Mouse (Mus musculus) heart, embryonic 15.5 days (tissue): ENCODE measurements around the gene Ugt1a5. TPM values are rescaled to one million over a fixed set of nuclear protein-coding genes. Genes with fewer than 3 reads are reported as not detected.

Experiments used
- ATAC-seq: fragments of 200-750 bp; cut with Nextera tagmentation; replicated peaks from 2 replicates; pipeline ENCODE4 v1.8.0; 2017; ENCODE audit warnings: low read depth, moderate TSS enrichment; ENCODE audit not compliant: insufficient number of reproducible peaks, insufficient read depth, low FRiP score
- H3K27ac ChIP-seq: fragments of 300-500 bp; sonication (generic); 2 replicates; pipeline ENCODE4 v1.5.1; 2015; ENCODE audit warnings: mild to moderate bottlenecking, inconsistent platforms
- H3K27me3 ChIP-seq: fragments of 300-500 bp; sonication (generic); 2 replicates; pipeline ENCODE4 v1.6.1; 2015; ENCODE audit warnings: inconsistent platforms
- H3K36me3 ChIP-seq: fragments of 300-500 bp; sonication (generic); 2 replicates; pipeline ENCODE4 v1.6.1; 2015; ENCODE audit warnings: mild to moderate bottlenecking, inconsistent platforms
- H3K4me1 ChIP-seq: fragments of 300-500 bp; sonication (generic); replicated peaks from 2 replicates; pipeline ENCODE4 v1.6.1; 2015; ENCODE audit warnings: inconsistent platforms
- H3K4me2 ChIP-seq: fragments of 300-500 bp; sonication (generic); 2 replicates; pipeline ENCODE4 v1.6.1; 2015; ENCODE audit warnings: inconsistent platforms, mild to moderate bottlenecking, moderate library complexity
- H3K4me3 ChIP-seq: fragments of 300-500 bp; sonication (generic); 2 replicates; pipeline ENCODE4 v1.5.1; 2015; ENCODE audit warnings: mild to moderate bottlenecking, inconsistent platforms
- H3K9ac ChIP-seq: fragments of 300-500 bp; sonication (generic); 2 replicates; pipeline ENCODE4 v1.6.1; 2015; ENCODE audit warnings: mild to moderate bottlenecking, inconsistent platforms
- H3K9me3 ChIP-seq: fragments of 300-500 bp; sonication (generic); replicated peaks from 2 replicates; pipeline ENCODE4 v1.6.1; 2016; ENCODE audit warnings: inconsistent platforms
- WGBS: fragments of 180-500 bp; shearing (Covaris S2); methylation state at CpG from one replicate; pipeline ENCODE4 v1.1.7; 2015; ENCODE audit warnings: mixed read lengths; 5-methylcytosine and 5-hydroxymethylcytosine counted together
- polyA plus RNA-seq: library from polyadenylated mRNA; unstranded; fragments of >200 nt; fragmentation: Nextera tagmentation; extraction: Ambion mirVana; gene quantifications from 2 replicates; pipeline ENCODE4 v1.2.1, GENCODE M21; 2015

The Ugt1a5 gene
- polyA plus RNA-seq, 1 experiment from 2014 or later, result not detected

- no peak for ATAC-seq
- 55% methylated on average over 4 of the region's 4 CpGs for WGBS
- H3K9me3 ChIP-seq, result peaks cover 69% of the 10 kb centered on the region
Measured at GRCm38 (mm10) chr1:88234248-88234610, 68.4 kb downstream of the Ugt1a5 start.

GRCm38 (mm10) chr1:88234646-88235045 is 68.8 kb downstream of the Ugt1a5 start:
- ATAC-seq, result no peak
- 40% methylated on average over 5 of the region's 5 CpGs for WGBS
- H3K9me3 ChIP-seq, result peaks cover 70% of the 10 kb centered on the region

More at GRCm38 (mm10) chr1:88234248-88234610, 68.4 kb downstream of the Ugt1a5 start:
- H3K36me3 ChIP-seq, result no peaks in the 10 kb centered on the region
- H3K27ac ChIP-seq, result no peak overlapping the region
- H3K4me3 ChIP-seq, result no peak overlapping the region
- H3K4me1 ChIP-seq, result no peaks in the 10 kb centered on the region
- no peak overlapping the region for H3K9ac ChIP-seq
- no peaks in the 10 kb centered on the region for H3K27me3 ChIP-seq
- H3K4me2 ChIP-seq, result no peak overlapping the region

GRCm38 (mm10) chr1:88235046-88235893 is 69.5 kb downstream of the Ugt1a5 start:
- no peak for ATAC-seq
- H3K9me3 ChIP-seq, result peaks cover 68% of the 10 kb centered on the region

More at GRCm38 (mm10) chr1:88234646-88235045, 68.8 kb downstream of the Ugt1a5 start:
- no peaks in the 10 kb centered on the region for H3K36me3 ChIP-seq
- H3K4me2 ChIP-seq, result no peak overlapping the region
- H3K27ac ChIP-seq, result no peak overlapping the region
- no peaks in the 10 kb centered on the region for H3K4me1 ChIP-seq
- no peak overlapping the region for H3K4me3 ChIP-seq
- no peak overlapping the region for H3K9ac ChIP-seq
- H3K27me3 ChIP-seq, result no peaks in the 10 kb centered on the region

GRCm38 (mm10) chr1:88235894-88236415 is 70.1 kb downstream of the Ugt1a5 start:
- WGBS, result 50% methylated on average over 4 of the region's 4 CpGs
- Histone ChIP-seq H3K9ac (no peak overlapping the region), H3K36me3 (no peaks in the 10 kb centered on the region), H3K27ac (no peak overlapping the region), H3K27me3 (no peaks in the 10 kb centered on the region), H3K4me1 (no peaks in the 10 kb centered on the region), H3K4me3 (no peak overlapping the region), H3K4me2 (no peak overlapping the region), H3K9me3 (peaks cover 74% of the 10 kb centered on the region)
- no peak for ATAC-seq

More at GRCm38 (mm10) chr1:88235046-88235893, 69.5 kb downstream of the Ugt1a5 start:
- no peak overlapping the region for H3K9ac ChIP-seq
- H3K4me3 ChIP-seq, result no peak overlapping the region
- no peak overlapping the region for H3K4me2 ChIP-seq
- H3K4me1 ChIP-seq, result no peaks in the 10 kb centered on the region
- 58% methylated on average over 11 of the region's 11 CpGs for WGBS
- H3K36me3 ChIP-seq, result no peaks in the 10 kb centered on the region
- no peak overlapping the region for H3K27ac ChIP-seq
- no peaks in the 10 kb centered on the region for H3K27me3 ChIP-seq

- ATAC-seq, result no peak
- Histone ChIP-seq H3K27me3 (no peaks in the 10 kb centered on the region), H3K4me1 (no peaks in the 10 kb centered on the region), H3K9ac (no peak overlapping the region), H3K27ac (no peak overlapping the region), H3K4me3 (no peak overlapping the region), H3K4me2 (no peak overlapping the region), H3K36me3 (no peaks in the 10 kb centered on the region), H3K9me3 (peaks cover 72% of the 10 kb centered on the region)
- 69% methylated on average over 5 of the region's 5 CpGs for WGBS
Measured at GRCm38 (mm10) chr1:88237311-88237710, 71.5 kb downstream of the Ugt1a5 start.

- Histone ChIP-seq H3K4me3 (no peak overlapping the region), H3K9ac (no peak overlapping the region), H3K9me3 (peaks cover 70% of the 10 kb centered on the region), H3K27me3 (no peaks in the 10 kb centered on the region), H3K4me2 (no peak overlapping the region), H3K4me1 (no peaks in the 10 kb centered on the region), H3K27ac (no peak overlapping the region), H3K36me3 (no peaks in the 10 kb centered on the region)
- 70% methylated on average over 6 of the region's 6 CpGs for WGBS
- no peak for ATAC-seq
Measured at GRCm38 (mm10) chr1:88238771-88239170, 73.0 kb downstream of the Ugt1a5 start.

GRCm38 (mm10) chr1:88240072-88240471 is 74.3 kb downstream of the Ugt1a5 start:
- Histone ChIP-seq H3K9ac (no peak overlapping the region), H3K36me3 (no peaks in the 10 kb centered on the region), H3K4me1 (no peaks in the 10 kb centered on the region), H3K27me3 (no peaks in the 10 kb centered on the region), H3K4me2 (no peak overlapping the region), H3K27ac (no peak overlapping the region), H3K4me3 (no peak overlapping the region), H3K9me3 (peaks cover 72% of the 10 kb centered on the region)
- WGBS, result 62% methylated on average over 5 of the region's 5 CpGs
- no peak for ATAC-seq

GRCm38 (mm10) chr1:88240579-88240978 is 74.8 kb downstream of the Ugt1a5 start:
- Histone ChIP-seq H3K4me2 (no peak overlapping the region), H3K27me3 (no peaks in the 10 kb centered on the region), H3K4me3 (no peak overlapping the region), H3K4me1 (no peaks in the 10 kb centered on the region), H3K36me3 (no peaks in the 10 kb centered on the region), H3K9ac (no peak overlapping the region), H3K9me3 (peaks cover 72% of the 10 kb centered on the region), H3K27ac (no peak overlapping the region)
- WGBS, result 62% methylated on average over 4 of the region's 4 CpGs
- ATAC-seq, result peak; percentile 0; the same call in 1 of the 2 replicates

GRCm38 (mm10) chr1:88243861-88244260 is 78.0 kb downstream of the Ugt1a5 start:
- no peak overlapping the region for H3K27ac ChIP-seq
- H3K4me1 ChIP-seq, result no peaks in the 10 kb centered on the region
- no peaks in the 10 kb centered on the region for H3K27me3 ChIP-seq
- WGBS, result 56% methylated on average over 5 of the region's 5 CpGs
- ATAC-seq, result no peak
- no peak overlapping the region for H3K4me2 ChIP-seq
- no peak overlapping the region for H3K9ac ChIP-seq
- H3K4me3 ChIP-seq, result no peak overlapping the region
- H3K36me3 ChIP-seq, result no peaks in the 10 kb centered on the region
- H3K9me3 ChIP-seq, result peaks cover 52% of the 10 kb centered on the region

- WGBS, result 71% methylated on average over 6 of the region's 6 CpGs
- Histone ChIP-seq H3K36me3 (no peaks in the 10 kb centered on the region), H3K9ac (no peak overlapping the region), H3K9me3 (peaks cover 55% of the 10 kb centered on the region), H3K4me1 (no peaks in the 10 kb centered on the region), H3K27me3 (no peaks in the 10 kb centered on the region), H3K4me2 (no peak overlapping the region), H3K27ac (no peak overlapping the region), H3K4me3 (no peak overlapping the region)
- ATAC-seq, result no peak
Measured at GRCm38 (mm10) chr1:88245881-88246280, 80.1 kb downstream of the Ugt1a5 start.

- peaks cover 58% of the 10 kb centered on the region for H3K9me3 ChIP-seq
- no peak overlapping the region for H3K4me3 ChIP-seq
Measured at GRCm38 (mm10) chr1:88246386-88246785, 80.6 kb downstream of the Ugt1a5 start.

GRCm38 (mm10) chr1:88247660-88248059 is 81.8 kb downstream of the Ugt1a5 start:
- no peak for ATAC-seq
- H3K9me3 ChIP-seq, result peaks cover 55% of the 10 kb centered on the region
- 49% methylated on average over 2 of the region's 2 CpGs for WGBS
- no peaks in the 10 kb centered on the region for H3K4me1 ChIP-seq
- no peak overlapping the region for H3K27ac ChIP-seq
- H3K36me3 ChIP-seq, result no peaks in the 10 kb centered on the region
- H3K9ac ChIP-seq, result no peak overlapping the region
- H3K4me2 ChIP-seq, result no peak overlapping the region
- H3K4me3 ChIP-seq, result no peak overlapping the region
- H3K27me3 ChIP-seq, result no peaks in the 10 kb centered on the region

More at GRCm38 (mm10) chr1:88246386-88246785, 80.6 kb downstream of the Ugt1a5 start:
- Histone ChIP-seq H3K9ac (no peak overlapping the region), H3K4me2 (no peak overlapping the region), H3K4me1 (no peaks in the 10 kb centered on the region), H3K27me3 (no peaks in the 10 kb centered on the region), H3K27ac (no peak overlapping the region), H3K36me3 (no peaks in the 10 kb centered on the region)
- no peak for ATAC-seq
- WGBS, result 41% methylated on average over 6 of the region's 6 CpGs
